Mouse (Mus musculus) CH12.LX (cell line): ENCODE results near the gene Padi1. TPM values are rescaled to one million over a fixed set of nuclear protein-coding genes. Genes with fewer than 3 reads are reported as not detected.

Experiments used
- DNase-seq: peaks from one replicate; pipeline ENCODE4 v3.0.0-alpha.2; 2013; ENCODE audit errors: extremely low read depth
- H3K27ac ChIP-seq: 2 replicates; pipeline ENCODE4 v1.5.1; 2012; ENCODE audit warnings: low read depth, mild to moderate bottlenecking, control low read depth, moderate library complexity; ENCODE audit not compliant: insufficient read depth
- H3K27me3 ChIP-seq: replicated peaks from 2 replicates; pipeline ENCODE3; 2012; ENCODE audit warnings: inconsistent platforms
- H3K36me3 ChIP-seq, 2 experiments: replicated peaks in 1 of 2; 2 replicates each; pipeline versions ENCODE3 to v1.6.1; 2012; ENCODE audit warnings: inconsistent platforms in 1 of 2, low read length in 1 of 2, mild to moderate bottlenecking in 1 of 2, mixed read lengths in 1 of 2, moderate library complexity in 1 of 2; ENCODE audit not compliant: control insufficient read depth in 1 of 2, insufficient read depth in 1 of 2
- H3K4me1 ChIP-seq, 2 experiments: 2 replicates each; pipeline ENCODE4 v1.6.1; 2012; ENCODE audit warnings: inconsistent platforms in 1 of 2, moderate library complexity in 1 of 2; ENCODE audit not compliant: insufficient read depth in 2 of 2, control insufficient read depth in 1 of 2
- H3K4me2 ChIP-seq: 2 replicates; pipeline ENCODE4 v1.6.1; 2012; ENCODE audit warnings: low read depth, mild to moderate bottlenecking, control low read depth; ENCODE audit not compliant: poor library complexity, insufficient read depth, severe bottlenecking
- H3K4me3 ChIP-seq, 3 experiments: fragments of 150-350 bp in 1 of 3; sonication (generic) in 1 of 3; replicated peaks in 1 of 3; 2 replicates each; pipeline versions ENCODE3 to v1.5.1; 2011 to 2012; ENCODE audit warnings: low read depth in 2 of 3, low read length in 2 of 3, mild to moderate bottlenecking in 2 of 3, moderate library complexity in 2 of 3, control low read depth in 1 of 3, improper control_type of control experiment in 1 of 3, inconsistent platforms in 1 of 3, mixed read lengths in 1 of 3; ENCODE audit not compliant: poor library complexity in 1 of 3
- H3K79me2 ChIP-seq: replicated peaks from 2 replicates; pipeline ENCODE4 v1.6.1; 2012; ENCODE audit warnings: mild to moderate bottlenecking, moderate library complexity; ENCODE audit not compliant: control insufficient read depth, poor library complexity, insufficient read depth, severe bottlenecking; ENCODE audit errors: extremely low read depth
- H3K9ac ChIP-seq: 2 replicates; pipeline ENCODE4 v1.6.1; 2012; ENCODE audit warnings: low read depth, mild to moderate bottlenecking, control low read depth, moderate library complexity; ENCODE audit not compliant: insufficient read depth
- H3K9me3 ChIP-seq: replicated peaks from 2 replicates; pipeline ENCODE3; 2012; ENCODE audit warnings: low read length, inconsistent platforms, mixed read lengths
- BHLHE40 ChIP-seq: IDR thresholded peaks from 2 replicates; pipeline ENCODE4 v1.6.1; 2011; ENCODE audit warnings: mild to moderate bottlenecking, low read depth, low read length, improper control_type of control experiment
- CHD1 ChIP-seq: IDR thresholded peaks from 2 replicates; pipeline ENCODE4 v1.6.1; 2012; ENCODE audit warnings: low read depth, low read length, improper control_type of control experiment, inconsistent platforms
- CTCF ChIP-seq, 2 experiments: IDR thresholded peaks in 1 of 2; conservative IDR thresholded peaks in 1 of 2; 2 replicates each; pipeline ENCODE4 v1.5.1; 2011 to 2012; ENCODE audit warnings: low read depth in 2 of 2, low read length in 2 of 2, improper control_type of control experiment in 1 of 2, inconsistent platforms in 1 of 2, mild to moderate bottlenecking in 1 of 2, moderate library complexity in 1 of 2
- E2F4 ChIP-seq: IDR thresholded peaks from 2 replicates; pipeline ENCODE4 v1.6.1; 2011; ENCODE audit warnings: low read depth, low read length, improper control_type of control experiment; ENCODE audit not compliant: insufficient replicate concordance
- EP300 ChIP-seq: IDR thresholded peaks from 2 replicates; pipeline ENCODE4 v1.6.1; 2011; ENCODE audit warnings: low read length, improper control_type of control experiment
- ETS1 ChIP-seq: conservative IDR thresholded peaks from 2 replicates; pipeline ENCODE4 v1.6.1; 2012; ENCODE audit warnings: low read depth, mild to moderate bottlenecking, inconsistent platforms, low read length, improper control_type of control experiment, moderate library complexity
- JUN ChIP-seq: IDR thresholded peaks from 2 replicates; pipeline ENCODE4 v1.6.1; 2011; ENCODE audit warnings: low read depth, mild to moderate bottlenecking, low read length, improper control_type of control experiment, moderate library complexity; ENCODE audit not compliant: insufficient read depth
- JUND ChIP-seq: conservative IDR thresholded peaks from 2 replicates; pipeline ENCODE4 v1.6.1; 2011; ENCODE audit warnings: low read depth, low read length, improper control_type of control experiment
- KAT2A ChIP-seq: IDR thresholded peaks from 2 replicates; pipeline ENCODE4 v1.6.1; 2012; ENCODE audit warnings: low read length, improper control_type of control experiment, inconsistent platforms; ENCODE audit not compliant: insufficient replicate concordance
- MEF2A ChIP-seq: IDR thresholded peaks from 2 replicates; pipeline ENCODE4 v1.6.1; 2014; ENCODE audit warnings: low read depth, mild to moderate bottlenecking, inconsistent platforms, low read length, improper control_type of control experiment, borderline replicate concordance
- MXI1 ChIP-seq: IDR thresholded peaks from 2 replicates; pipeline ENCODE4 v1.6.1; 2011; ENCODE audit warnings: mild to moderate bottlenecking, low read depth, low read length, improper control_type of control experiment
- MYC ChIP-seq: IDR thresholded peaks from 2 replicates; pipeline ENCODE4 v1.6.1; 2011; ENCODE audit warnings: low read depth, mild to moderate bottlenecking, improper control_type of control experiment, low read length
- POLR2A ChIP-seq: IDR thresholded peaks from 2 replicates; pipeline ENCODE4 v1.6.1; 2011; ENCODE audit warnings: low read depth, mild to moderate bottlenecking, improper control_type of control experiment, low read length
- RCOR1 ChIP-seq: conservative IDR thresholded peaks from 2 replicates; pipeline ENCODE4 v1.6.1; 2012; ENCODE audit warnings: low read depth, mild to moderate bottlenecking, inconsistent platforms, low read length, improper control_type of control experiment
- TBP ChIP-seq: conservative IDR thresholded peaks from 2 replicates; pipeline ENCODE4 v1.6.1; 2011; ENCODE audit warnings: low read depth, low read length, improper control_type of control experiment
- ZC3H11A ChIP-seq: IDR thresholded peaks from 2 replicates; pipeline ENCODE4 v1.6.1; 2012; ENCODE audit warnings: low read depth, mild to moderate bottlenecking, inconsistent platforms, low read length, improper control_type of control experiment
- ZKSCAN1 ChIP-seq: IDR thresholded peaks from 2 replicates; pipeline ENCODE4 v1.6.1; 2012; ENCODE audit warnings: low read depth, inconsistent platforms, low read length, improper control_type of control experiment, borderline replicate concordance
- ZNF384 ChIP-seq: IDR thresholded peaks from 2 replicates; pipeline ENCODE4 v1.6.1; 2012; ENCODE audit warnings: low read depth, low read length, improper control_type of control experiment, inconsistent platforms
- dilution Hi-C: fragments of 300-500 bp; cut with MboI; formaldehyde crosslinking; loops from 2 replicates; pipeline ENCODE4 v1.14.3; 2020; ENCODE audit warnings: low sequenced_read_pairs; ENCODE audit not compliant: extremely low pct_unique_long_range_greater_than_20kb, extremely low pct_ligation_motif_present
- in situ Hi-C: fragments of 300-500 bp; cut with MboI; formaldehyde crosslinking; loops from 3 replicates; pipeline ENCODE4 v1.14.3; 2019; ENCODE audit warnings: low sequenced_read_pairs, low pct_ligation_motif_present, low pct_unique_long_range_greater_than_20kb, mixed read lengths
- polyA plus RNA-seq: library from polyadenylated mRNA; unstranded; fragments of >175 nt; gene quantifications from 2 replicates; pipeline ENCODE4 v1.2.1, GENCODE M21; 2012; ENCODE audit warnings: low read depth; ENCODE audit not compliant: insufficient read length
- total RNA-seq, 2 experiments: library from RNA; depleted of rRNA; stranded (reverse); fragments of 300-350 nt in 1 of 2; fragments of >200 nt in 1 of 2; gene quantifications; 2 replicates each; pipeline ENCODE4 v1.2.3; 2012 to 2014

The Padi1 gene
- total and polyA plus RNA-seq, 3 experiments = 0.04 TPM; not detected in 2

DNA sequence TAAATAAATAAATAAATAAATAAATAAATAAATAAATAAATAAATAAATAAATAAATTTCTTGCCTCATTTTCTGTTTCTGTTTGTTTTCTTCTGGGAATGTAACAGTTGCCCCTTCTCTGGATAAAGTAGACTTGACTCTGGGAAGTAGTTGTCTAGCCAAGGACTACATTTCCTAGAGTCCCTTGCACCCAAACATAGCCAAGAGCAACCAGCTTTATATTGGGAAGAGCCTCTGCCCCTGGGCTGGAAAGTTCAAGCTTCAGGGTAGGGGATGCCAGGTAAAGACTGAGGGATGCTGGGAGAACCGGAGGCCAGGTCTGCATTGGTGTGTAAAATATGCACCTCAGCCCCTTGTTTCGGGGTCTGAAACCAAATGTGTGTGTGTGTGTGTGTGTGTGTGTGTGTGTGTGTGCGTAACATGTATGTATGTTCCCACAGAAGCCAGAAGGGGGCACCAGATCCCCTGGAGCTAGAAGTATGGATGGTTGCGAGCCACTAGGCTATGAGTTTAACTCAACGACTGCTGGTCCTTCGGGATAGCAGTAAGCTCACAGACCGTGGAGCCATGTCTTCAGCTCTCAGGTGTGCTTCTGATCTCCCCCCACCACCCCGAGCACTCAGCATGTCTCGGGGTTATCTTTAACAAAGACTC, 61.2 kb downstream of the Padi1 start:
- dilution Hi-C loops = no loop called here
- Histone ChIP-seq H3K9ac (no peak overlapping the region), H3K4me2 (no peak overlapping the region)

DNA sequence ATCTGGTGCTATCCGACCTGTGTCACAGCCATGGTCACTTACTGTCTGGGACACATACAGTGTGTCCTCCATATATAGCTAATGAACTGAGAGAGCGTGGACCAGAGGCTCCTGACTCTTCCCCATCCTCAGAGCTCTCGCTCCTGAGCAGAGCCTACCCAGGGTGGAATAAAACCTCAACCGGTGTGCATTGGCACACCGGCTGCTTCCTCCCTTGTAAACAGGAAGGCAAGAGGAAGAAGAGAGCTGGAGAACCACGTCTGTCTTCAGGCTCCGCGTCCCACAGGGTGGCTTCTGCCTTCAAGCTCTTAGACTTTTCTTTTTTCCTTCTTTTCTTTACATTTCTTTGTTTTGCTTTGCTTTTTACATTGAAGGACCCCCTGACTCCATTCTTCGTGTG, 62.8 kb downstream of the Padi1 start:
- no peaks in the 10 kb centered on the region for H3K4me1 ChIP-seq
- H3K4me3 ChIP-seq = no peak overlapping the region
- in situ Hi-C loops (no loop called here), dilution Hi-C loops (no loop called here)
- no peak overlapping the region for H3K9ac ChIP-seq
- no peaks in the 10 kb centered on the region for H3K79me2 ChIP-seq
- H3K9me3 ChIP-seq = peaks cover 25% of the 10 kb centered on the region
- no peak overlapping the region for H3K4me2 ChIP-seq
- DNase-seq = no peak
- H3K36me3 ChIP-seq = no peaks in the 10 kb centered on the region
- peaks cover 34% of the 10 kb centered on the region for H3K27me3 ChIP-seq
- no peak for TF ChIP-seq CHD1
- TF ChIP-seq BHLHE40 = no peak
- no peak overlapping the region for H3K27ac ChIP-seq

More for the DNA sequence above, 61.2 kb downstream of the Padi1 start:
- Histone ChIP-seq H3K4me3 (no peak overlapping the region), H3K27me3 (peaks cover 31% of the 10 kb centered on the region), H3K9me3 (peaks cover 25% of the 10 kb centered on the region), H3K4me1 (no peaks in the 10 kb centered on the region), H3K79me2 (no peaks in the 10 kb centered on the region), H3K36me3 (no peaks in the 10 kb centered on the region), H3K27ac (no peak overlapping the region)
- no peak for DNase-seq
- in situ Hi-C loops = no loop called here
- TF ChIP-seq POLR2A (no peak), EP300 (no peak), RCOR1 (no peak), ZNF384 (no peak), JUND (no peak), KAT2A (no peak), CTCF (conservative IDR thresholded peaks at IDR 0.05 in 1 of 2, IDR thresholded peaks at IDR 0.05 in 1 of 2; ENCODE audit: low read depth in 2 of 2, low read length in 2 of 2) (no peak), BHLHE40 (no peak), JUN (no peak), MXI1 (no peak), ZC3H11A (no peak), MYC (no peak), E2F4 (no peak), ETS1 (no peak), MEF2A (no peak), TBP (no peak), ZKSCAN1 (no peak)
